Mouse (Mus musculus) brain, adult 2 months (tissue): ENCODE results near the gene Hhatl.
A peak's percentile ranks its signal among the peaks of the same experiment; 100 is the strongest.

ENCODE experiments used
- DNase-seq: peaks from one replicate; pipeline ENCODE4 v3.0.0; 2011; ENCODE audit warnings: low read depth, low spot score

The Hhatl gene

DNA sequence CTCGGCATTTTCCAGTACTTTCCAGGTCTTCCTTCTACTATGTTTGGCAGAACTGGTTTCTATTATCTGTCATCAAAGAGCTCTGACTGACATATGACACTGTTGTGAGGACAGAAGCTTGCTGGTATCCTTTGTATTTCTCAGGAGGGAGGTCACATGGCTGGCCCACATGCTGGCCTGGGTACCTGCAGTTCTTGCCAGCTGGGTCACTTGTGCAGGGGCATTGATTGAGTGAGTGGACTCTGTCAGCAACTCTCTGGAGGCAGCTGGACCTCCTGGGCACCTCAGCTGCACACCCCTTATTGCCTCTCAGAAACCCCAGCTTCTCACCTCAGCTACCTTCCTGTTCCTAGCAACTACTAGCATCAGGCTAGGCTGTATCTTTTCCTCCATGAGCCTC, 15.2 kb upstream of the Hhatl start:
- DNase-seq, result peak; percentile 56

DNA sequence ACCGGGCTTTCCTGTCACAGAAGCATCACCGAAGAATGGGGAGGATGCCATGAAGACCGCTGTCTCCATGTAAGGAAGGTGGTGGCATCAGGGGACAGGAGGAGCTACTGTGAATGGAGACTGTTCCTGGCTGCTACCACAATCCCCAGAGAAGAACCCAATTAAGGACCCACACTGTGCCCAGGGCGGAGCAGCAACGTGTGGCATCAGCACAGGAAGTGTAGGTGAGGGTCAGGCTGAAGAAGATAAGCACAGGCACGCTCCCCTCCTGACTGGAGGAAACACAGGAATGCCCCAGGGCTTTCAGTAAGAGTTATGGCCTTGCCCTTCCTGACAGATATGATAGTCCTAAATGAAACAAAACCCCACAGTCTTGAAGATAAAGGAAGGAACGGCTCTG, 10.4 kb upstream of the Hhatl start:
- no peak for DNase-seq

DNA sequence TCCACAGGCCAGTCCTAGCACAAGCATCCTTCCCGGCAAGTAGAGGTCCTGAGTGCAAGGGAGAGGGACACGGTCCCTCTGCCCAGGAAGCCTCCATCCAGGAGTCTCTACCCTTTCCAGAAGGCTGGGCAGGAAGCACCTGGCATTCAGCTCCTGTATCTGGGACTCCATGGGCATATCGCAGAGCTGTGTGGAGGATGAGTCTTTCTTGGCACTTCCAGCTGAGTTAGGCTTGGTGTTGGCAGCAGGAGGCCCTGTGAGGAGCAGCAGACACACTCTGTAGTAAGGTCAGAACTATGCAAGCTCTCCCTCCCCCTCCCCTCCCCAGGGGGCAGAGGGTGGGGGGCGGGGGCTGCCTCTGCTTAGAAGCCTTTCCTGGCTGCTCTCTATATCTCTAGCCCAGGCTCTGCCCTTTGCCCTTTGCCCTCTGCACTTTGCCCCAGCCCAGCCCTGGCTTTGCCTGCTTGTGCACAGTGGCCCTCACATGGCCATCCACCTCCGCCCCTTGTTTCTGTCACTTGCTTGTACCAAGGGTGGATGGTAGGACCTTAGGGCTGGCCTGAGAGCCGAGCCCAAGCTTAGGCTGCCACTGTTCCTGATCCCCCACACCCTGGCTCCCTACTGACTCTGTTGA, 6.7 kb upstream of the Hhatl start:
- DNase-seq, result peak; percentile 54

GRCm38 (mm10) chr9:121797722-121798121, 5.4 kb upstream of the Hhatl start:
- no peak for DNase-seq

- DNase-seq, result no peak
Observed at GRCm38 (mm10) chr9:121794972-121795539, 2.7 kb upstream of the Hhatl start.

GRCm38 (mm10) chr9:121791206-121791605, 1.1 kb downstream of the Hhatl start:
- peak; percentile 91 for DNase-seq

DNA sequence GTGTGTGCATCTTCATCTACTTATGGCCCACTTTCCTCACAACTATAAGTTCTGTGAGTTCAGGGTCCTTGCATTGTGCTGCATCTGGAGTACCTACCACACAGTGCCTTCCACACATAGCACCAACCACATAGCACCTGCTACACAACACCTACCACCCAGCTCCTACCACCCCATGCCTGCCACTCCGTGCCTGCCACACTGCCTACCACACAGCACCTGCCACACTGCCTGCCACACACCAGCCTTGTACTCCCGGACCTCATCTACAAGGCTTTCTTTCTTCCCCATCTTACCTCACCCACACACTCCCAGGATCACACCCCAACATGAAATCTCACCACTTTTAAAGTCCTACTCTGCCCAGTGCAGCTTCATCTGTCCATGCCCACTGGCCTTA, 5.9 kb downstream of the Hhatl start:
- DNase-seq, result peak; percentile 63

- DNase-seq, result no peak
Observed at GRCm38 (mm10) chr9:121785261-121785660, 7.0 kb downstream of the Hhatl start.

- no peak for DNase-seq
Observed at GRCm38 (mm10) chr9:121784801-121785200, 7.5 kb downstream of the Hhatl start.

DNA sequence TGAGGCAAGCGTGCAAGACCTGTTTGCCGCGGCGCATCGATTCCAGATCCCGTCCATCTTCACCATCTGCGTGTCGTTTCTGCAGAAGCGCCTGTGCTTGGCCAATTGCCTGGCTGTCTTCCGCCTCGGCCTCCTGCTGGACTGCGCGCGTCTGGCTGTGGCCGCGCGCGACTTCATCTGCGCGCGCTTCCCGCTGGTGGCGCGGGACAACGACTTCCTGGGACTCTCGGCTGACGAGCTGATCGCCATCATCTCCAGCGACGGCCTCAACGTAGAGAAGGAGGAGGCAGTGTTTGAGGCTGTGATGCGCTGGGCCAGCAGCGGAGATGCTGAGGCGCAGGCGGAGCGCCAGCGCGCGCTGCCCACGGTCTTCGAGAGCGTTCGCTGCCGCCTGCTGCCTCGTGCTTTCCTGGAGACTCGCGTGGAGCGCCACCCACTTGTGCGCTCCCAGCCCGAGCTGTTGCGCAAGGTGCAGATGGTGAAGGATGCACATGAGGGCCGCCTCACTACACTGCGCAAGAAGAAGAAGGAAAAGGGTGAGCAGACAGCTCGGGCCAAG, 14.2 kb downstream of the Hhatl start:
- peak; percentile 88 for DNase-seq

GRCm38 (mm10) chr9:121777484-121778065, 14.7 kb downstream of the Hhatl start, which contains the start of gene Klhl40:
Gene Klhl40, plus strand, starts transcription at chr9:121777607.
- peak; percentile 74 for DNase-seq

- DNase-seq, result peak; percentile 89
Observed at GRCm38 (mm10) chr9:121776511-121776910, 15.8 kb downstream of the Hhatl start.

DNA sequence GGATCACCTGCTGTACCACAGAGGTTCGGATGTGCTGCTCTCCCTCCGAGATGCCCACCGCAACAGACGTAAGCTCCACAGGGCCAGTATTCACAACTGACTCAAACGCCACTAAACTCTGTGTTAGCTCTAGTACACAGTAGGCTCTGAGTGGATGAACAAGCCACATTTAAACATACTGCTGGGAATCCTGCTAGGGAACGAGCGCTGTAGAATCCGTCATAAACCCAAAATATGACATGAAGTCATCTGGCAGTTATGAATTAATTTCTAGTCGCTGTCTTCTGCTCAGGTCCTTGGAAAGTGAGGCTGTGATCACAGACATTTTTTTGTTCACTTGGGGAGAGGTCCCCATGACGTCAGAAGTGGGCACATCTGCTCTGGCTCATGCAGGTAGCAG, 16.4 kb downstream of the Hhatl start:
- DNase-seq, result peak; percentile 60

- no peak for DNase-seq
Observed at GRCm38 (mm10) chr9:121772412-121772811, 19.9 kb downstream of the Hhatl start.

DNA sequence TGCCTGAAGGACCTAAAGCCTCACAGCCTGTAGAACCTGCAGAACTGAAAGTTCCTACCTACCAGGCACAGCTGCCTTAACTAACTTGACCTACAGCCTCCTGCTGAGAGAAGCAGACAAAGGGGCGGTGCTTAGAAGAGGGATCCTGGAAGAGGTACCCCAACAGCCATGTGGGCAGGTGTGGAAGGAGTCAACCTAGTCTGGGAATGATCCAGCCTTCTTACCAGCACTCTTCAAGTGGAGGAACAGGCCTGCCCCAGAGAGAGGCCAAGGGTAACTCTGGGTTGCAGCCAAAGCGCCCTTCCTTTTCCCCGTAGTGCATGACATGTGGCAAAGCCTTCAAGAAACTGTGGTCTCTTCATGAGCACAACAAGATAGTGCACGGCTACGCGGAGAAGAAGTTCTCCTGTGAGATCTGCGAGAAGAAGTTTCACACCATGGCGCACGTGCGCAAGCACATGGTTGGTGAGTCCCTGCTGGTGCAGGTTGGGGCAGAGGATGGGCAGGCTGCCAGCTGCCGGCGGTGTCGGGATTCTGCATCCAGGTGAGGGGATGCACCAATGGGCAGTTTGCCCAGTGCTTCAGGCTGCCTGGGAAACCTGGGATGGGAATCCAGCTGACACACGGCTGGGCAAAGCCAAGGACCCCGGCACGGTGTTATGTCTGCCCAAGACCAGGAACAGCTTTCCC, 27.0 kb downstream of the Hhatl start:
- no peak for DNase-seq

- no peak for DNase-seq
Observed at GRCm38 (mm10) chr9:121763716-121764115, 28.6 kb downstream of the Hhatl start.

DNA sequence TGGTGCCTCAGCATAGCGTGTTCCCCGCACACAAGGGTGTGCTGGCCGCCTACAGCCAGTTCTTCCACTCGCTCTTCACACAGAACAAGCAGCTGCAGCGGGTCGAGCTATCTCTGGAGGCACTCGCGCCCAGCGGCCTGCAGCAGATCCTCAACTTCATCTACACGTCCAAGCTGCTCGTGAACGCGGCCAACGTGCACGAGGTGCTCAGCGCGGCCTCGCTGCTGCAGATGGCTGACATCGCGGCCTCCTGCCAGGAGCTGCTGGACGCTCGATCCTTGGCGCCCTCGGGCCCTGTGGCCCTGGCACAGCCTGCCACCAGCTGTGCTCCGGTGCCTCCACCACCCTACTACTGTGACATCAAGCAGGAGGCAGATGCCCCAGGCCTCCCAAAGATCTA, 29.5 kb downstream of the Hhatl start:
- DNase-seq, result peak; percentile 57

DNA sequence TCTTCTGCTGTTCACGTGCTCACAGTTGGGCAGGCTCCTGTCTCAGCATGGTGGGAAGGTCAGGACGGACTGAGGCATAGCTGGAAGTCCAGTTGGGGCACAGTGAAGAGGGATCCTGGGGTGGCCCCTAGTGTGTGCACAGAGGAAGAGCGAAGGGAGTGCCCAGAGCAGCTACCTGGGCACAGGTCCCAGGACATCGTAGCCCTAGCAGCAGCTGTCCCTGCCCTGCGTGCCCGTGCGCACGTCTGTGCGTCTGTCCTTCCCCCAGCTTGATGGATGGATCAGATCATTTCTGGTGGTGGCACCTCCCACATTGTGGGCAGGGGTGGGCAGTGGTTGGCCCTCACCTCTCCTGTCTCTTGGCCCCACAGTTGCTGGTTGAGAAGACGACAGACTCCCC, 30.1 kb downstream of the Hhatl start:
- DNase-seq, result no peak

- DNase-seq, result no peak
Observed at GRCm38 (mm10) chr9:121761787-121762186, 30.5 kb downstream of the Hhatl start.

- DNase-seq, result peak; percentile 58
Observed at GRCm38 (mm10) chr9:121761091-121761665, 31.1 kb downstream of the Hhatl start.

DNA sequence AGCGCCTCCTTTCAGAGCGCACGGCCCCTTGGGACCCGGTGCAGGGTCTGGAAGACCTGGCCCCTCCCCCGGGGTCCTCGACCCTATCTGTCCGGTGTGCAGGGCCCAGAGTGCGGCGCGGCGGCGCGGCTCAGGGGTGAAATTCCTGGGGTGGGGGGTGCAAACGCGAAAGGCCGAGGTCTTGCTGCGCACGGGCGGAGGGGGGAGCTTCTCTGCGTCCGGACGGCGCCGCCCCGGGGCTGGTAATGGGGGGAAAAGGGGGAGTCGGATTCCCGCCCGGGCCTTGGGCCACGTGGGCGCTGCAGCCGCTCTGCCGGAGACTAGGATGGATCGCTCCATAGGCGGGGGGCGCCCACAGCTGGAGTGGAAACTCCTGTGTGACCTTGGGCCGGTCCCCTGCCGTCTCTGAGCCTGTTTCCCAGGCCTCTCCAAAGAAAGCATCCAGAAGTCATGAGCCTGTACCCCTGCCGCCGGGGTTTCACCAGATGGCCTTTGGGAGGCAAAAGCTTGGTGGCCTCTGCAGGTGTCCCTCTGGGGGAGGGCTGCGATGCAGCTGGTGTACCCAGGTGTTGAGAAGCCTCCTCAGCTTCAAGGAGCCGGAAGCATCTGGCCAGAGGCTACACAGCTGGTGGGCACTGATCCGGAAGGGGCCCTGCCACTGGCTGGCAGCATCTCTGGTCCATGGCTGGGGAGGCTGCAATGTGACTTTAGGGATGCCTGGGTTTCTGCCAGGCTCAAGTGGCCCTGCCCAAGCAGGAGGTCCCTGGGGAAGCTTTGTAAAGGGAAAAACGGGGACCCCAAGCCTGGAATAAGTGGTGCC, 31.8 kb downstream of the Hhatl start:
- DNase-seq, result peak; percentile 71
